Mouse (Mus musculus) intestine, postnatal 0 days (tissue): ENCODE results near the gene Gpr88. TPM values are rescaled to one million over a fixed set of nuclear protein-coding genes. Genes with fewer than 3 reads are reported as not detected.

Experiments
- ATAC-seq: fragments of 200-750 bp; cut with Nextera tagmentation; 2 replicates; pipeline ENCODE4 v1.8.0; 2017; ENCODE audit warnings: mild to moderate bottlenecking, moderate TSS enrichment, moderate library complexity
- H3K27ac ChIP-seq: fragments of 300-500 bp; sonication (generic); 2 replicates; pipeline ENCODE4 v1.5.1; 2014; ENCODE audit warnings: mild to moderate bottlenecking, low read depth, low read length, moderate library complexity
- H3K27me3 ChIP-seq: fragments of 300-500 bp; sonication (generic); replicated peaks from 2 replicates; pipeline ENCODE4 v1.6.1; 2014; ENCODE audit warnings: low read length, mixed read lengths; ENCODE audit not compliant: control insufficient read depth, insufficient read depth
- H3K36me3 ChIP-seq: fragments of 300-500 bp; sonication (generic); 2 replicates; pipeline ENCODE4 v1.6.1; 2014; ENCODE audit warnings: mild to moderate bottlenecking, moderate library complexity; ENCODE audit not compliant: control insufficient read depth, insufficient read depth
- H3K4me1 ChIP-seq: fragments of 300-500 bp; sonication (generic); replicated peaks from 2 replicates; pipeline ENCODE4 v1.6.1; 2014; ENCODE audit warnings: antibody characterized with exemption, low read length, mixed read lengths; ENCODE audit not compliant: control insufficient read depth, insufficient read depth
- H3K4me2 ChIP-seq: fragments of 300-500 bp; sonication (generic); replicated peaks from 2 replicates; pipeline ENCODE4 v1.6.1; 2014; ENCODE audit warnings: low read depth, mild to moderate bottlenecking, moderate library complexity
- H3K4me3 ChIP-seq: fragments of 300-500 bp; sonication (generic); 2 replicates; pipeline ENCODE4 v1.5.1; 2014; ENCODE audit warnings: low read depth, low read length
- H3K9ac ChIP-seq: fragments of 300-500 bp; sonication (generic); 2 replicates; pipeline ENCODE4 v1.6.1; 2014; ENCODE audit warnings: mild to moderate bottlenecking, low read depth, low read length
- H3K9me3 ChIP-seq: fragments of 300-500 bp; sonication (generic); 2 replicates; pipeline ENCODE4 v1.6.1; 2016; ENCODE audit warnings: mixed run types; ENCODE audit not compliant: control insufficient read depth
- CTCF ChIP-seq: sonication (generic); IDR thresholded peaks from 2 replicates; pipeline ENCODE4 v1.5.1; 2016; ENCODE audit warnings: low read depth, mild to moderate bottlenecking, control low read depth, antibody characterized with exemption, moderate library complexity
- WGBS: fragments of 180-500 bp; shearing (Covaris S2); extraction: QIAGEN DNeasy Blood & Tissue Kit; methylation state at CpG from one replicate; pipeline ENCODE4 v1.1.7; 2014; 5-methylcytosine and 5-hydroxymethylcytosine counted together
- polyA plus RNA-seq: library from polyadenylated mRNA; unstranded; fragments of >200 nt; fragmentation: Nextera tagmentation; extraction: Ambion mirVana; gene quantifications from 2 replicates; pipeline ENCODE4 v1.2.1, GENCODE M21; 2015

The Gpr88 gene
- polyA plus RNA-seq, 1 experiment from 2014 or later, result 1.0 TPM

DNA sequence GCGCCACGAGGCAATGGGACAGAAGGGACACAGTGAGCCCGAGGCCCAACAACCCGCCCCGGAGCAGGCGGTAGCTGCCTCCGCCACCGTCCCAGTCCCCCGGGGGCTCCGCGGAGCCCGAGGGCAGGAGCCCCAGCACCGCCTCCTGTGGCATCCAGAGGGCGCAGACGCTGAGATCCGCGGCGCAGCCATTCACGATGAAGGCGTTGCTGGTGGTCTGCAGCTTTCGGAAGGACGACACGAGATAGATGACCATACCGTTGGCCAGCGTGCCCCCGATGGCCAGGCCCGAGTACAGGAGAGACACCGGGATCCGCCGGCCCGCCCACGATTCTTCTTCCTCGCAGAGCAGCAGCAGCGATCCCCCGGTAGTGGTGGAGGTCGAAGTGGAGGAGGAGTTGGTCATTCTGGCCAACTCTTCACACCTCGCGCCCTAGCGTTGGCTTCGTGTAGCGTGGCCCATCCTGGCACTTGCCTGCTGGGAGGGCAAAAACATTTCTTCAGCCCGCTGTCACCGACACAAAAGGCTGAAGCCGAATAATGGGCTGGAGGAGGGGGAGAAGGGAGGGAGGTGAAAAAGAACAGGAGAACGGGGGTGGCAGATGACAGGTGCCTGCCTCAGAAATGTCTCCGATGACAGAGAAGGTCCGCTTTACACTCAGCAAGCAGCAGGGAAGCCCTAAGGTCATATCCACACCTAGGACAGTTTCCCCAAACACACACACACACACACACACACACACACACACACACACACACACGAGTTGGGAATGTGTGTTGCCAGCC, 855 bp downstream of the Gpr88 start:
- H3K4me3 ChIP-seq, result peak overlapping the region; percentile 49
- H3K4me1 ChIP-seq, result no peaks in the 10 kb centered on the region
- peak overlapping the region; percentile 86 for H3K4me2 ChIP-seq
- H3K27ac ChIP-seq, result no peak overlapping the region
- H3K27me3 ChIP-seq, result peaks cover 32% of the 10 kb centered on the region
- TF ChIP-seq CTCF, result peak; percentile 42
- 0 out of 2 replicates have a peak overlapping the region, but pooled peaks have one; percentile 17 for H3K9ac ChIP-seq
- peak; percentile 13; the same call in 1 of the 2 replicates for ATAC-seq
- no peaks in the 10 kb centered on the region for H3K9me3 ChIP-seq
- 1% methylated on average over 48 of the region's 48 CpGs for WGBS
- H3K36me3 ChIP-seq, result no peaks in the 10 kb centered on the region

DNA sequence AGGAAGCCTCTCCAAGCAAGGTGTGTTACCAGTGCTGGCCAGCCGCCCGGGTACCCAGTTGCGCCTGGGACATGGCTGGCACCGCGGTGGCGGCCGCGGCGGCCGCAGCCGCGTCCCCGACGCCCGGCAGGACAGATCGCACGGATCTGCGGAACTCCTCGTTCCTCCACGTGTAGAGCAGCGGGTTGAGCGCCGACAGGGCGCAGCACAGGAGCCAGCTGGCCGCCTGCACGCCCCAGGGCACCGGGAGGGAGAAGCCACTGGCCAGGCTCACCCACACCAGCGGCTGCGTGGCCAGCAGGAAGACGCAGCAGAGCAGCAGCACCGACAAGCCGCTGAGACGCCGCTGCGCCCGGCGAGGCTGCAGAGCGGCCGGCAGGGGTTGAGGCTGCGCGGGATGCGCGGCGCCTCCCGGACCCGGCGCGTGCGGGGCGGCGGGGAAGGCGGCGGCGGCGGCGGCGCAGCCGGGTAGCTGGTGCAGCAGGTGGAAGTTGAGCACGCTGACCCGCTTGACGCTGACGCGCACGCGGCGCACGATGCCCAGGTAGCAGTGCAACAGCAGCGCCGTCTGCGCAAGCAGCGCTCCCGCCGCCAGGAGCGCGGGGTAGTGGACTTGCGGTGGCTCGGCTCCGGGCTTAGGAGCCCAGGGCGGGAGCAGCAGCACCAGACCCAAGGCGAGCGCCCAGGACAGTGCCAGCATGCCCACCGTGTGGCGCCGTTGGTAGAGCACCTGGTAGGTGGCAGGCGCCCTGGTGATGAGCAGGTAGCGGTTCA, 1.6 kb downstream of the Gpr88 start:
- H3K27ac ChIP-seq, result no peak overlapping the region
- under 1% methylated on average over 82 of the region's 86 CpGs for WGBS
- no peaks in the 10 kb centered on the region for H3K9me3 ChIP-seq
- H3K4me2 ChIP-seq, result peak overlapping the region; percentile 86
- H3K36me3 ChIP-seq, result no peaks in the 10 kb centered on the region
- H3K9ac ChIP-seq, result 0 out of 2 replicates have a peak overlapping the region, but pooled peaks have one; percentile 17
- no peaks in the 10 kb centered on the region for H3K4me1 ChIP-seq
- TF ChIP-seq CTCF, result no peak
- peaks cover 32% of the 10 kb centered on the region for H3K27me3 ChIP-seq
- H3K4me3 ChIP-seq, result peak overlapping the region; percentile 49
- peak; percentile 47; the same call in 1 of the 2 replicates for ATAC-seq

DNA sequence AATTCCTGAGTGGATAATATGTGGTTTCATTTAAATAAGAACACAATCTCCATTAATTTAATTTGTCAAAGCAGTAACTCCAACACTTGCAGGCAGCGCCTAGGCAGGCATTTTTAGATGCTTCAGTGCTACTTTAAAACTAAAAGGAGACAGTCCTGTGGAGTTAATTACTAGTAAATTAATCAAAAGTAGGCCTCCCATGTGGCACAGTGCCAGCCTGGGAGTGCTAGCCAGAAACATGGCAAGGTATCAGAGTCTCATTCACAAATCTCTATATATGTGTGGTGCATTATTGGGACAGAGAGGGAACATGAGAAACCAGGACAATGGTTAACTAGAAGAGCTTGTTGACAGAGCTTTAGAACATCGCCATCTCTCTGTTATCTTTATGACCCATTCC, 4.3 kb downstream of the Gpr88 start:
- Histone ChIP-seq H3K4me2 (no peak overlapping the region), H3K27me3 (peaks cover 32% of the 10 kb centered on the region), H3K36me3 (no peaks in the 10 kb centered on the region), H3K9ac (no peak overlapping the region), H3K4me3 (no peak overlapping the region), H3K4me1 (no peaks in the 10 kb centered on the region), H3K9me3 (no peaks in the 10 kb centered on the region), H3K27ac (no peak overlapping the region)
- no peak for TF ChIP-seq CTCF
- 59% methylated on average over 2 of the region's 2 CpGs for WGBS
- no peak for ATAC-seq

DNA sequence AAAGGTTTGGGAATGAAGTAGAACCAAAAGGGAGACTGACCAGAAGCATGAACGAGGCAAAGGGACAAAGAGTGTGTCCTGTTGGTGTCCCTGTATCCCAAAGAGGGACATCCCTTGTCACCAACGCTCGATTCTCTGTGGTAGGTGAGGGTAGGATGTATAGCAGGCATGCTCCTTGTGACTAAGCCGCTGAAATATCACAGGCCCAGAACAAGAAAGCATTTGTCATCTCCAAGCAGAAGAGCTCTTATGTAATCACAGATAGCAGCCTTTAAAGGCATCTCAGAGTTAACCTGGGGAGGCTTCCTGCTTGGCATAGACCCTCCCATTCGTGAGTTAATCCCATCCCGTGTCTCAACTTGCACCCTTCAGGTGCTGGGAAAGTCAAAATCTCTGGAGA, 8.8 kb downstream of the Gpr88 start:
- H3K9me3 ChIP-seq, result no peaks in the 10 kb centered on the region
- ATAC-seq, result no peak
- no peak for TF ChIP-seq CTCF

DNA sequence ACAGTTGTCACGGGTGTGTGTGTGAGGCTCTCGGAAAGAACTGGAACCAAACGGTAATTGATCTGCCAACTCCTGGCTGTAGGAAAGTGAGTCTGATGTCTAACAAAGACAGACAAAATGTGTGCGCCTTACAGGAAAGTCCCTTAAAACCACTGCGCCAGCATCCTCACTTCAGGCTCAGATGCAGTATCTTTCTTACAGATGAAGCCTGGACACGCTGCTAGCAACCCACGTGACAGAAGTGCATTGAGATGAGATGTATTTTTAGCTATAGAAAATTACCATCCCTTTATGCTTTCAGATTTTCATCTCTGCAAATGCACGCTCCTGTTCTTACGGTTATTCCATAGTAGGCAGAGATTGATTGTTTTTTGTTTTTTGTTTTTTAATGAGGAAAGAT, 10.6 kb downstream of the Gpr88 start:
- Histone ChIP-seq H3K27me3 (no peaks in the 10 kb centered on the region), H3K9ac (no peak overlapping the region), H3K36me3 (no peaks in the 10 kb centered on the region), H3K4me1 (no peaks in the 10 kb centered on the region), H3K27ac (no peak overlapping the region), H3K4me3 (no peak overlapping the region), H3K9me3 (no peaks in the 10 kb centered on the region), H3K4me2 (no peak overlapping the region)
- ATAC-seq, result no peak
- no peak for TF ChIP-seq CTCF
- WGBS, result 86% methylated on average over 9 of the region's 9 CpGs

More for the DNA sequence above, 8.8 kb downstream of the Gpr88 start:
- Histone ChIP-seq H3K36me3 (no peaks in the 10 kb centered on the region), H3K4me2 (no peak overlapping the region), H3K27ac (no peak overlapping the region), H3K9ac (no peak overlapping the region), H3K4me3 (no peak overlapping the region), H3K27me3 (no peaks in the 10 kb centered on the region), H3K4me1 (no peaks in the 10 kb centered on the region)
- WGBS, result 56% methylated on average over 6 of the region's 6 CpGs

DNA sequence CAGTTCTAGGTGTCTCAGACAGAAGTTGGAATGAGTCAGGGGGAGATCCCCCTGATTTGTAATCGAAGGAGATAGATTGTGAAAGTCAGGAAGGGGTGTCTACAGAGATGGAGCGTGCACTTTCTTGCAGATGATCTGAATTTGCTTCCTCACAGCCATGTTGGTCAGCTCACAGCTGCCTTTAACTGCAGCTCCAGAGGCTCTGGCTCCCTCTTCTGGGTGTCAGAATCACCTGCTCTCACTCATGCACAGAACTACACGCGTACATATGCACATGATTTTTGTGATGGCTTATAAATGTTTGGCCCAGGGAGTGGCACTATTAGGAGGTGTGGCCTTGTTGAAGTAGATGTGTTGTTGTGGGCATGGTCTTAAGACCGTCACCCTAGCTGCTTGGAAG, 15.8 kb downstream of the Gpr88 start:
- 83% methylated on average over 5 of the region's 5 CpGs for WGBS
- Histone ChIP-seq H3K4me1 (no peaks in the 10 kb centered on the region), H3K9ac (no peak overlapping the region), H3K27ac (no peak overlapping the region), H3K36me3 (no peaks in the 10 kb centered on the region), H3K4me2 (no peak overlapping the region), H3K4me3 (no peak overlapping the region), H3K27me3 (no peaks in the 10 kb centered on the region), H3K9me3 (no peaks in the 10 kb centered on the region)
- TF ChIP-seq CTCF, result peak; percentile 45
- no peak for ATAC-seq
